Mouse (Mus musculus) forebrain, embryonic 14.5 days (tissue): ENCODE measurements around the gene Syvn1. TPM values are rescaled to one million over a fixed set of nuclear protein-coding genes. Genes with fewer than 3 reads are reported as not detected.
"Not testable (repeated sequence)": the region's sequence is repeated elsewhere in the genome, so short reads cannot be mapped to it uniquely, and the experiment has no call there.

Source experiments
- ATAC-seq: fragments of 200-750 bp; cut with Nextera tagmentation; 2 replicates; pipeline ENCODE4 v1.8.0; 2017; ENCODE audit warnings: mild to moderate bottlenecking, moderate library complexity
- DNase-seq: peaks from one replicate; pipeline ENCODE4 v3.0.0-alpha.2; 2015; ENCODE audit warnings: low spot score
- H3K27ac ChIP-seq: fragments of 300-500 bp; sonication (generic); 2 replicates; pipeline ENCODE4 v1.5.1; 2014; ENCODE audit warnings: low read depth, mild to moderate bottlenecking, control low read depth, low read length, moderate library complexity
- H3K27me3 ChIP-seq: fragments of 300-500 bp; sonication (generic); replicated peaks from 2 replicates; pipeline ENCODE4 v1.6.1; 2014; ENCODE audit warnings: low read length, control low read depth, mixed read lengths; ENCODE audit not compliant: control insufficient read depth, insufficient read depth
- H3K36me3 ChIP-seq: fragments of 300-500 bp; sonication (generic); 2 replicates; pipeline ENCODE4 v1.6.1; 2014; ENCODE audit warnings: low read length, control low read depth; ENCODE audit not compliant: control insufficient read depth, insufficient read depth
- H3K4me1 ChIP-seq: fragments of 300-500 bp; sonication (generic); 2 replicates; pipeline ENCODE4 v1.6.1; 2014; ENCODE audit warnings: antibody characterized with exemption, low read length, control low read depth; ENCODE audit not compliant: control insufficient read depth, insufficient read depth
- H3K4me2 ChIP-seq: fragments of 300-500 bp; sonication (generic); 2 replicates; pipeline ENCODE4 v1.6.1; 2014; ENCODE audit warnings: mild to moderate bottlenecking, control low read depth, low read length
- H3K4me3 ChIP-seq: fragments of 300-500 bp; sonication (generic); 2 replicates; pipeline ENCODE4 v1.5.1; 2014; ENCODE audit warnings: low read depth, low read length, control low read depth
- H3K9ac ChIP-seq: fragments of 300-500 bp; sonication (generic); 2 replicates; pipeline ENCODE4 v1.6.1; 2014; ENCODE audit warnings: mild to moderate bottlenecking, low read length, control low read depth, moderate library complexity
- H3K9me3 ChIP-seq: fragments of 300-500 bp; sonication (generic); replicated peaks from 2 replicates; pipeline ENCODE4 v1.6.1; 2016; ENCODE audit warnings: low read length, control low read depth, mixed read lengths; ENCODE audit not compliant: control insufficient read depth
- WGBS: fragments of 180-500 bp; shearing (Covaris S2); extraction: QIAGEN DNeasy Blood & Tissue Kit; methylation state at CpG from one replicate; pipeline ENCODE4 v1.1.7; 2014; 5-methylcytosine and 5-hydroxymethylcytosine counted together
- polyA plus RNA-seq: library from polyadenylated mRNA; unstranded; fragments of >200 nt; fragmentation: Nextera tagmentation; extraction: Ambion mirVana; gene quantifications from 2 replicates; pipeline ENCODE4 v1.2.1, GENCODE M21; 2014

Syvn1 gene
- polyA plus RNA-seq, 1 experiment from 2014 or later: 17.6 TPM

DNA sequence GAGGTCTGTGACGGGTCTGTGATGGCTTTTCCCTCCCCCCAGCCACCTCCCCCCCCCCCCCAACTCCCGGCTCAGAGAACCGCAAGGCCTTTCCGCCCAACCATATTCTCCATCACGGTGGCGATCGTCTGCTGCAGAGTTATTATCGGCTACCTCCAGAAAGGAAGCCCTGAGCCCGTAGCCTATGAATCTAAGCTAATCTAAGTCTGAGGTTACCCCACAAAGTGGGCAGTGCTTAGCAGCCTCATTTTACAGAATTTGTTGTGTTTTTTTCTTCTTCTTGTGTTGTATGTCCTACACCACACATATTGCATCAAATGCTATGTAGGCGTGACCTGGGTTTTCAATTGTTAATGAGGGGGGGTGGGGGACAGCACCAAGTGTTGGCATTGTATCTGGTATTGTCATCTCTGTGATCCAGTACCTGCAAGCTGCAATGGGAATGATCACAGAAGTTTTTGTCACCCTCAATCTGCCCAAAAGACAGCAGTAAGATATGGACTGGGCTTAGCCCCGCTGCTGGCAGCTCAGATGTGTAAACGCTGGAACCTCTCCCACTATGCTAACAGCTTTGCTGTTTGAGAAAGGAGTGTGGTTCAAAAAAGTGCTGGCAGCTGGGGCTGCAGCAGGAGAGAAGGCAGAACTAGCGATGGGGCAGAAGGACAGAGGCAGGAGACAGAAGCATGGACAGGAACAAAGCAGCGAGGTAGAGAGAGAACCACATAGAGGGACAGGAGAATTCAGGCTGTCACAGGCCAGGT, 15.7 kb upstream of the Syvn1 start:
- ATAC-seq (no peak), DNase-seq (no peak)
- Histone ChIP-seq H3K4me3 (no peak overlapping the region), H3K36me3 (no peaks in the 10 kb centered on the region), H3K4me1 (no peaks in the 10 kb centered on the region), H3K4me2 (no peak overlapping the region), H3K27ac (no peak overlapping the region), H3K27me3 (no peaks in the 10 kb centered on the region), H3K9ac (no peak overlapping the region), H3K9me3 (no peaks in the 10 kb centered on the region)
- WGBS: 74% methylated on average over 14 of the region's 14 CpGs

DNA sequence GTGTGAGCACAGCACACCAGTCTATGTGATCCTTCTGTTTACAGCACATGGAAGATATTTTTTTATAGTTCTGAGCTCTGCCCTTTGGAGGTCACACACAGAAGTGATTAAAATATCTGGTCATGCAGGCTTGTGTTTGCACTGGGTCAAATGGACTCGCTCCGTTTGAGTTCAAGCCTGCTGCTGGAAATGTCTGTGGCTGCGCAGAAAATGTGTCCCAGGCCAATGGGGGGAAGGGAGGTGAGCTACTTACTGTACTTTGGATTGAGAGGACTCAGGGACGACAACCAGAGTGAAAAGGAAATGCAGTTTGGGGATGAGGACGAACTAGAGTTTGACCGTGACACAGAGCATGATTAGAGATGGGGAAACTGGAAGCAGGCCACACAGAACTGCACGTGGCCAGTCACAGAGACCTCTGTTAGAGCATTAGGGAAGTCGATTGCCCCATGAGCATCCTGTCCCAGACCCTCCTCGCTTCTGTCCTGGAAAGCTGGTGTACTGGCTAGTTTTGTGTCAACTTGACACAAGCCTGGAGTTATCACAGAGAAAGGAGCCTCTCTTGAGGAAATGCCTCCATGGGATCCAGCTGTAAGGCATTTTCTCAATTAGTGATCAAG, 10.3 kb upstream of the Syvn1 start:
- H3K9ac ChIP-seq: no peak overlapping the region
- H3K36me3 ChIP-seq: no peaks in the 10 kb centered on the region
- DNase-seq (no peak), ATAC-seq (no peak)
- H3K4me1 ChIP-seq: no peaks in the 10 kb centered on the region
- H3K4me3 ChIP-seq: no peak overlapping the region
- H3K4me2 ChIP-seq: no peak overlapping the region
- no peaks in the 10 kb centered on the region for H3K9me3 ChIP-seq
- no peaks in the 10 kb centered on the region for H3K27me3 ChIP-seq
- 81% methylated on average over 9 of the region's 9 CpGs for WGBS
- H3K27ac ChIP-seq: no peak overlapping the region

DNA sequence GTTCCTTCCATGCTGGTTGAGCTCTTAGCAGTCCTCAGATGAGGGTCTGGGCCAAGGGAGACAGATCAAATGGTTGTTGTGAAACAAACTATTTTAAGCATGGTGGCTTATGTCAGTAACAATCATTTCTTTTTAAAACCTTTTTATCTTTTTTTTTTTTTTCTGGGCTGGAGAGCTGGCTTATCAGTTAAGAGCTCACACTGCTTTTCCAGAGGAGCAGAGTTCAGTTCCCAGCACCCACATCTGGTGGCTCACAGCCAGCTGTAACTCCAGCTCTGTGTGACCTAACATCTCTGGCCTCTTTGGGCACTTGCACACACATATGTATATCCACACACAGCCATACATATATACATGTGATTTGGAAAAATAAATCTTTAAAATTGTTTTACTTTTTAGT, 8.7 kb upstream of the Syvn1 start:
- Histone ChIP-seq H3K4me2 (no peak overlapping the region), H3K36me3 (no peaks in the 10 kb centered on the region), H3K27me3 (no peaks in the 10 kb centered on the region), H3K4me3 (no peak overlapping the region), H3K9me3 (no peaks in the 10 kb centered on the region), H3K27ac (no peak overlapping the region), H3K9ac (no peak overlapping the region), H3K4me1 (no peaks in the 10 kb centered on the region)
- no peak for ATAC-seq
- DNase-seq: no peak

DNA sequence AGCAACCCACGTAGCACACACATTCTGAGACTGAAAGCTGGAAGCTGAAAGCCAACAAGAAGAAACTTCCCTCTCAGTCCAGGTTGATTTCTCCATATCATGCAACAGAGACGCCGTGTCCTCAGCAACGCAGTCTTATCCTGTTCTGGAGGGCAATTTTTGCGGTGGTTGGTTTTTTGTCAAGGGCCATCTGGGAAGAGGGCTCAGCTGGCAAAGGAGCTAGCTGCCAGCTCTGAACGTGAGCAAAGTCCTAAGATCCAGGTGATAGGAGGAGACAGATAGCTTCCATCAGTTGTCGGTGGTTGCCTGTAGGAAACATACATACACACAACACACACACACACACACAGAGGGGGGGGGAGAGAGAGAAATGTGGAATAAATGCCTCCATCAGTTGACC, 8.1 kb upstream of the Syvn1 start:
- no peak overlapping the region for H3K9ac ChIP-seq
- ATAC-seq (no peak), DNase-seq (no peak)
- no peak overlapping the region for H3K4me3 ChIP-seq
- H3K27me3 ChIP-seq: no peaks in the 10 kb centered on the region
- no peaks in the 10 kb centered on the region for H3K4me1 ChIP-seq
- 81% methylated on average over 7 of the region's 7 CpGs for WGBS
- H3K36me3 ChIP-seq: no peaks in the 10 kb centered on the region
- H3K27ac ChIP-seq: no peak overlapping the region
- no peaks in the 10 kb centered on the region for H3K9me3 ChIP-seq
- no peak overlapping the region for H3K4me2 ChIP-seq

DNA sequence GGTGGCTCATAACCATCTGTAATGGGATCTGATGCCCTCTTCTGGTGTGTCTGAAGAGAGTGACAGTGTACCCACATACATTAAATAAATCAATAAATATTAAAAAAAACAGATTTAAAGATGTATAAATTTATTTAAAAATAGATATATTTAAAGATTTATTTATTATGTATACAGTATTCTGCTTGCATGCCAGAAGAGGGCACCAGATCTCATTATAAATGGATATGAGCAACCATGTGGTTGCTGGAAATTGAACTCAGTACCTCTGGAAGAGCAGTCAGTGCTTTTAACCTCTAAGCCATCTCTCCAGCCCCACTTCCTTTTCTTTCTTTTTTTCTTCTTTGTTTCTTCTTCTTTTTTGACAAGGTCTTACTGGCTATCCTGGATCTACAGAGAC, 6.4 kb upstream of the Syvn1 start:
- DNase-seq (no peak), ATAC-seq (no peak)
- H3K9me3 ChIP-seq: no peaks in the 10 kb centered on the region
- no peak overlapping the region for H3K9ac ChIP-seq
- H3K27me3 ChIP-seq: no peaks in the 10 kb centered on the region
- H3K27ac ChIP-seq: no peak overlapping the region
- H3K4me3 ChIP-seq: no peak overlapping the region
- no peaks in the 10 kb centered on the region for H3K36me3 ChIP-seq
- no peak overlapping the region for H3K4me2 ChIP-seq
- no peaks in the 10 kb centered on the region for H3K4me1 ChIP-seq

DNA sequence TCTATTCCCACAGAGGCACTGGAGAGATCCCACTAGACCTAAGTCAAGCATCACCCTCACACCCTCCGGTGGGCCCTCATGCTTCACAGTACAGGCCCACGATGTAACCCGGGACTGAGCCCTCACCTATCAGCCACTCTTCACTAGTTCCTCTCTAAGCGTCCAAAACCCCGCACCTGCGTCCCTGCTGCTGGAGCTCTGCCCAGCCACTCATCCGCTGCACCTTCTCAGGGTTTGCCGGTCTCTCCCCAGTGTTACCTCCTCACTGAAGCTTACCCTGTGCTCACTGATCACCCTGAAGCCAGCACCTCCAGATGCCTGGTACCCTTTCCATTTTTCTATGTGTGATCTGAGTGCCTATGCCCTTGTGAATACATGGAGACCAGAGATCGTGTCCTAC, 4.1 kb upstream of the Syvn1 start:
- Histone ChIP-seq H3K27me3 (no peaks in the 10 kb centered on the region), H3K4me1 (peaks cover 7% of the 10 kb centered on the region), H3K4me3 (no peak overlapping the region), H3K9ac (no peak overlapping the region), H3K9me3 (no peaks in the 10 kb centered on the region), H3K36me3 (no peaks in the 10 kb centered on the region), H3K27ac (no peak overlapping the region), H3K4me2 (no peak overlapping the region)
- 84% methylated on average over 9 of the region's 9 CpGs for WGBS
- no peak for DNase-seq
- no peak for ATAC-seq

DNA sequence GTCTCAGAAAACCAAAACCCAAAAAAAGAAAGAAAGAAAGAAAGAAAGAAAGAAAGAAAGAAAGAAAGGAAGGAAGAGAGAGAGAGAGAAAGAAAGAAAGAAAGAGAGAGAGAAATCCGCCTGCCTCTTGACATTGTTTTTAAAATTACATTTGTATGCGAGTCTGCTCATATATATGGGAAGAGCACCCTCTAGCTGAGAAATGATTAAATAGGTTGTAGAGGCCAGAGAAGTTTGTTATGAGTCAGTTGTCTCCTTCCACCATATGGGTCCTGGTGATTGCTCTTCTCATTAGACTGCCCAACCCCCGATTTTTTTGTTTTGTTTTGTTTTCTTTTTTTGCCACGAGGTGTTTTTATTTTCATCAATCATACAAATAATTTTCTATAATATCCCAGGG, 2.3 kb upstream of the Syvn1 start:
- H3K9ac ChIP-seq, H3K27me3 ChIP-seq, H3K27ac ChIP-seq, ATAC-seq, H3K4me3 ChIP-seq, H3K4me2 ChIP-seq, H3K9me3 ChIP-seq: not testable (repeated sequence)
- 72% methylated on average over 4 of the region's 4 CpGs for WGBS
- peak; percentile 71 for DNase-seq
- Histone ChIP-seq H3K4me1 (peaks cover 15% of the 10 kb centered on the region), H3K36me3 (peaks cover 11% of the 10 kb centered on the region)

DNA sequence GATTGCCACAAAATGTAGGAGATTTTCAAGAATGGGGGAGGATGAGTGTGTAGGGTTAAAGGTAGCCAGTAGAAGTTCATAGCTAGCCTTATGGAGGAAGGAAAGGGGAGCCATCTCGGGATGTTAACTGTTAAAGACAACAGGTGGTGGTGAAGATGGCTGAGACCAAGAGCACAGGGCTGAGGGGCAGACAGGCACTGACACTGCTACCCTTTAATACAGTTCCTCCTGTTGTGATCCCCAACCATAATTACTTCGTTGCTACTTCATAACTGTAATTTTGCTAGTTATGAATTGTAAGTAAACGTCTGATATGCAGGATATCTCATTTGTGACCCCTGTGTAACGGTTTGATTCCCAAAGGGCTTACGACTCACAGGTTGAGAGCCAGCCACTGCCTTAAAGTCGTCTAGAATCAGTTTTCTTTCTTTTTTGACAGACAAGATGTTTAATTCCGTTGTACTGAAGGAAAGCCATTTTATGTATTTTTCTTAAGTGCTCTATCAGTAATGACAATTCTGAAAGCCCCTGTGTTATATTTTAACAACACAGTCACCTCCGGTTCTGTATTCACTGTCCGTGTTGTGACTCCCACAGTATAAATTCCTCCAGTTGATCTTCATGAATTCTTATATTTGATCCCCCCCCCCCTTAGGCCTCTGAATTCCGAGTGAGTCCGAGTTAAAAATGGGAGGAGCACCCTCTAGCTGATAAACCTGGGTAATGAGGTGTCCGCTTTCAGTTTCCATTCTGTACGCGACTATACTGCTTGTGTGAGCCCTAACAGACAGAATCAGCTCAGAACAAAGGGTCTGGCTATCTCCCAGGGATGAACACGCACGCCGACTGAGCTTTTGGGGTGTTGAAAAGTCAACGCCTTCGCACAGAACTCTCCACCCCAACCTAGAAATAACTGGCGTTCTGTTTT, 746 bp upstream of the Syvn1 start:
- H3K9me3 ChIP-seq: no peaks in the 10 kb centered on the region
- WGBS: 23% methylated on average over 20 of the region's 20 CpGs
- H3K4me2 ChIP-seq: peak overlapping the region; percentile 90
- H3K4me3 ChIP-seq: peak overlapping the region; percentile 96
- H3K9ac ChIP-seq: peak overlapping the region; percentile 84
- H3K36me3 ChIP-seq: peaks cover 26% of the 10 kb centered on the region
- ATAC-seq (peak; percentile 35), DNase-seq (peak; percentile 75)
- H3K27ac ChIP-seq: peak overlapping the region; percentile 99
- no peaks in the 10 kb centered on the region for H3K27me3 ChIP-seq
- H3K4me1 ChIP-seq: peaks cover 15% of the 10 kb centered on the region
